Mouse (Mus musculus): ENCODE measurements around the gene Kdelr1. TPM values are rescaled to one million over a fixed set of nuclear protein-coding genes. Genes with fewer than 3 reads are reported as not detected.

The Kdelr1 gene
- total RNA-seq (2014; rRNA removed; ENCODE audit: low replicate concordance), result 279 and 304 TPM in 2 replicates
- 58.5 and 62.4 TPM in 2 replicates for polyA plus RNA-seq (2015; fragmentation: Nextera tagmentation; extraction: Ambion mirVana)

GRCm38 (mm10) chr7:45872624-45873023 is at the start of gene Kdelr1:
TSS of gene Kdelr1 (plus strand) at chr7:45872772.
- ATAC-seq (ENCODE audit: insufficient read depth, low read depth) (peak; percentile 82), DNase-seq (ENCODE audit: low spot score) (peak; percentile 92)
- Histone ChIP-seq H3K9ac (replicated peaks; ENCODE audit: low read depth, low read length) (peak within 1 kb of the TSS; percentile 94), H3K27me3 (ENCODE audit: control insufficient read depth, insufficient read depth, low read length) (peaks cover 31% of the 10 kb centered on the region), H3K27ac (ENCODE audit: low read depth) (peak within 1 kb of the TSS; percentile 92), H3K4me2 (ENCODE audit: low read depth, low read length) (peak within 1 kb of the TSS; percentile 75), H3K9me3 (replicated peaks; ENCODE audit: control insufficient read depth, low read length) (no peaks in the 10 kb centered on the region), H3K4me1 (ENCODE audit: control insufficient read depth, insufficient read depth) (peaks cover 27% of the 10 kb centered on the region), H3K4me3 (ENCODE audit: low read depth, low read length) (peak within 1 kb of the TSS; percentile 78), H3K36me3 (replicated peaks; ENCODE audit: control insufficient read depth, insufficient read depth, low read length) (peaks cover 31% of the 10 kb centered on the region)
- TF ChIP-seq CTCF (IDR thresholded peaks at IDR 0.05; ENCODE audit: low read depth) (peak; percentile 89), EP300 (IDR thresholded peaks at IDR 0.05; ENCODE audit: low read depth) (no peak)
- WGBS, result under 1% methylated on average over 18 of the region's 18 CpGs

GRCm38 (mm10) chr7:45824598-45824997 is 48.0 kb upstream of the Kdelr1 start, which contains the start of gene Kcnj14:
TSS of gene Kcnj14 (minus strand) at chr7:45824782.
- Histone ChIP-seq H3K9me3 (replicated peaks; ENCODE audit: control insufficient read depth, low read length) (no peaks in the 10 kb centered on the region), H3K4me2 (ENCODE audit: low read depth, low read length) (no peak within 1 kb of the TSS), H3K27ac (ENCODE audit: low read depth) (no peak within 1 kb of the TSS), H3K4me3 (ENCODE audit: low read depth, low read length) (no peak within 1 kb of the TSS), H3K4me1 (ENCODE audit: control insufficient read depth, insufficient read depth) (0 out of 2 replicates have a peak, but pooled peaks cover under 1% of the 10 kb centered on the region), H3K27me3 (ENCODE audit: control insufficient read depth, insufficient read depth, low read length) (no peaks in the 10 kb centered on the region), H3K9ac (replicated peaks; ENCODE audit: low read depth, low read length) (no peak within 1 kb of the TSS), H3K36me3 (replicated peaks; ENCODE audit: control insufficient read depth, insufficient read depth, low read length) (peaks cover 50% of the 10 kb centered on the region)
- TF ChIP-seq CTCF (IDR thresholded peaks at IDR 0.05; ENCODE audit: low read depth), result no peak
- TF ChIP-seq EP300 (IDR thresholded peaks at IDR 0.05; ENCODE audit: low read depth), result no peak
- ATAC-seq (ENCODE audit: insufficient read depth, low read depth) (no peak), DNase-seq (ENCODE audit: low spot score) (no peak)
- WGBS, result 44% methylated on average over 7 of the region's 7 CpGs

GRCm38 (mm10) chr7:45826631-45827030 is 45.9 kb upstream of the Kdelr1 start:
- Histone ChIP-seq H3K36me3 (replicated peaks; ENCODE audit: control insufficient read depth, insufficient read depth, low read length) (peaks cover 50% of the 10 kb centered on the region), H3K4me3 (ENCODE audit: low read depth, low read length) (no peak overlapping the region), H3K9me3 (replicated peaks; ENCODE audit: control insufficient read depth, low read length) (no peaks in the 10 kb centered on the region), H3K9ac (replicated peaks; ENCODE audit: low read depth, low read length) (no peak overlapping the region), H3K4me1 (ENCODE audit: control insufficient read depth, insufficient read depth) (peaks cover 8% of the 10 kb centered on the region), H3K4me2 (ENCODE audit: low read depth, low read length) (no peak overlapping the region), H3K27me3 (ENCODE audit: control insufficient read depth, insufficient read depth, low read length) (peaks cover 6% of the 10 kb centered on the region), H3K27ac (ENCODE audit: low read depth) (no peak overlapping the region)
- TF ChIP-seq CTCF (IDR thresholded peaks at IDR 0.05; ENCODE audit: low read depth) (no peak), EP300 (IDR thresholded peaks at IDR 0.05; ENCODE audit: low read depth) (no peak)
- DNase-seq (ENCODE audit: low spot score), result no peak
- ATAC-seq (ENCODE audit: insufficient read depth, low read depth), result no peak
- WGBS, result 79% methylated on average over 7 of the region's 7 CpGs

- TF ChIP-seq EP300 (IDR thresholded peaks at IDR 0.05; ENCODE audit: low read depth), result no peak; the same call in 1 of the 2 replicates
- TF ChIP-seq CTCF (IDR thresholded peaks at IDR 0.05; ENCODE audit: low read depth), result no peak
- peaks cover 8% of the 10 kb centered on the region for H3K4me1 ChIP-seq (ENCODE audit: control insufficient read depth, insufficient read depth)
- H3K9me3 ChIP-seq (replicated peaks; ENCODE audit: control insufficient read depth, low read length), result no peaks in the 10 kb centered on the region
- H3K4me2 ChIP-seq (ENCODE audit: low read depth, low read length), result peak within 1 kb of the TSS; percentile 87
- peak within 1 kb of the TSS; percentile 75 for H3K27ac ChIP-seq (ENCODE audit: low read depth)
- peak; percentile 86 for ATAC-seq (ENCODE audit: insufficient read depth, low read depth)
- peak within 1 kb of the TSS; percentile 63 for H3K9ac ChIP-seq (replicated peaks; ENCODE audit: low read depth, low read length)
- DNase-seq (ENCODE audit: low spot score), result peak; percentile 89
- peak within 1 kb of the TSS; percentile 70 for H3K4me3 ChIP-seq (ENCODE audit: low read depth, low read length)
- peaks cover 36% of the 10 kb centered on the region for H3K36me3 ChIP-seq (replicated peaks; ENCODE audit: control insufficient read depth, insufficient read depth, low read length)
- peaks cover 46% of the 10 kb centered on the region for H3K27me3 ChIP-seq (ENCODE audit: control insufficient read depth, insufficient read depth, low read length)
- WGBS, result 0% methylated on average over 35 of the region's 35 CpGs
Observed at GRCm38 (mm10) chr7:45830427-45831127, 42.0 kb upstream of the Kdelr1 start, which contains the start of gene Grwd1. TSS of gene Grwd1 (minus strand) at chr7:45830944.

DNA sequence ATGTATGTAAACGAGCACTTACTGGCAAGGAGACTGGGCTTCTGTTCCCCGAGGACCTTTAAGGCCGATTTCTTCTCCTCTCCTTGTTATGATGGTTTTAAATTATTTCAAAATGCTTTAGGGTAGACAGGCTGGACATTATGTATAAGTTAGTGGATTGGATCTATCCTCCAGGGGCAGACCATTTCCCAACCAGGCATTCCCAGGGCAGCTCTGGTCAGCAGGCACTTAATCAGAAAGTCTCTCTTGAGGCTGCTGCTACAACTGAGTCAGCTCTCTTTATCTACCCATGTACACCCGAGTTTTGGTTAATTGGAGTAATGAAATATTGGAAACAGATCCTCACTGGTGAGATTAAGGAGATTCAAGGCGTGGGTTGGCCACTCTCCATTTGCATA is 41.4 kb upstream of the Kdelr1 start:
- H3K4me3 ChIP-seq (ENCODE audit: low read depth, low read length), result peak overlapping the region; percentile 70
- peaks cover 30% of the 10 kb centered on the region for H3K36me3 ChIP-seq (replicated peaks; ENCODE audit: control insufficient read depth, insufficient read depth, low read length)
- ATAC-seq (ENCODE audit: insufficient read depth, low read depth) (no peak), DNase-seq (ENCODE audit: low spot score) (no peak)
- peak overlapping the region; percentile 87 for H3K4me2 ChIP-seq (ENCODE audit: low read depth, low read length)
- H3K9ac ChIP-seq (replicated peaks; ENCODE audit: low read depth, low read length), result no peak overlapping the region
- WGBS, result 15% methylated on average over 5 of the region's 5 CpGs
- H3K27ac ChIP-seq (ENCODE audit: low read depth), result no peak overlapping the region; the same call in 1 of the 2 replicates
- H3K9me3 ChIP-seq (replicated peaks; ENCODE audit: control insufficient read depth, low read length), result no peaks in the 10 kb centered on the region
- TF ChIP-seq EP300 (IDR thresholded peaks at IDR 0.05; ENCODE audit: low read depth) (no peak), CTCF (IDR thresholded peaks at IDR 0.05; ENCODE audit: low read depth) (no peak)
- peaks cover 8% of the 10 kb centered on the region for H3K4me1 ChIP-seq (ENCODE audit: control insufficient read depth, insufficient read depth)
- H3K27me3 ChIP-seq (ENCODE audit: control insufficient read depth, insufficient read depth, low read length), result peaks cover 50% of the 10 kb centered on the region

Measured in heart, postnatal 0 days (tissue).